In the genomic region with DNA sequence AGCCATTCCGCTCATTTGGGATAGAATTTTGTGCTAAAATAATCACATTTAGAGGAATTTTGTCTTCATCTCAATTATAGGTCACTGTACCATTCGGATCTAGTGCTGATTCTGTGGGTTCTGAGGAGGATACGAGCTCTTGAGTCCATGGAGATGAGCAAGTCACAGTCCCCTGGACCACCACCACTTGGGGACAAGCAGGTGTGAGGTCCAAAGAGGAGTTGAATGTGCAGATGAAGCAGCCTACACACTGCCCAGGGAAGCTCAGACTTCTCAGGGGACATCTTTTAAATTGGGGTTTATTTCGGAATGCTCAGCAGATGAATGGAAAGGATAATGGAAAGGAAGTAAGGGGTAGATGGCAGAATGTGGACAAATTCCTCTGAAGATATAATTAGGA, we compare ENCODE assay signal across 32 mouse cellular contexts.
"Had no signal": no experiment of that assay in that cellular context is flagged by ENCODE, and none has a peak within 500 bp of the region (broad histone marks: within the 10 kb centered on the region; RNA-seq: fewer than 3 reads in every experiment).

No protein-coding gene starts in this region.

- DNase-seq: left cerebral cortex, postnatal 4 days; liver; liver, embryonic 13.5 days; liver, postnatal 0 days; lung, adult 18-20 months; lung, adult 2 months; lung, embryonic 14.5 days; lung, postnatal 10 days; lung, postnatal 14 days; lung, postnatal 36 days; lung, postnatal 4 days; midbrain, embryonic 14.5 days had no signal

- H3K4me3 ChIP-seq: limb, embryonic 10.5 days; limb, embryonic 12.5 days; limb, embryonic 13.5 days; limb, embryonic 15.5 days; liver, embryonic 12.5 days; liver, embryonic 13.5 days; liver, embryonic 15.5 days; lung, embryonic 15.5 days; megakaryocyte, embryonic 14.5 days; midbrain, embryonic 10.5 days; midbrain, embryonic 12.5 days; midbrain, embryonic 13.5 days; midbrain, embryonic 15.5 days; myocyte; neural tube, embryonic 12.5 days had no signal

- H3K27ac ChIP-seq: limb, embryonic 10.5 days; limb, embryonic 12.5 days; limb, embryonic 13.5 days; limb, embryonic 15.5 days; liver, embryonic 12.5 days; liver, embryonic 13.5 days; liver, embryonic 14.5 days; liver, embryonic 15.5 days; lung, embryonic 15.5 days; macrophage; midbrain, embryonic 10.5 days; midbrain, embryonic 12.5 days; midbrain, embryonic 13.5 days; midbrain, embryonic 15.5 days; neural tube, embryonic 12.5 days had no signal

- ATAC-seq: liver, embryonic 12.5 days; liver, postnatal 0 days; lung, postnatal 0 days; midbrain, embryonic 13.5 days; midbrain, embryonic 15.5 days; midbrain, embryonic 16.5 days had no signal

- H3K27me3 ChIP-seq: limb, embryonic 12.5 days; limb, embryonic 13.5 days; limb, embryonic 15.5 days; liver, embryonic 12.5 days; liver, embryonic 13.5 days; liver, embryonic 15.5 days; lung, embryonic 15.5 days; megakaryocyte, embryonic 14.5 days; midbrain, embryonic 12.5 days; midbrain, embryonic 13.5 days; midbrain, embryonic 15.5 days; neural tube, embryonic 12.5 days had no signal

- H3K9me3 ChIP-seq: limb, embryonic 10.5 days; limb, embryonic 13.5 days; limb, embryonic 15.5 days; liver, embryonic 12.5 days; liver, embryonic 13.5 days; liver, embryonic 15.5 days; lung, embryonic 15.5 days; midbrain, embryonic 10.5 days; midbrain, embryonic 12.5 days; midbrain, embryonic 13.5 days; midbrain, embryonic 15.5 days; neural tube, embryonic 12.5 days had no signal

- H3K36me3 ChIP-seq: midbrain, embryonic 15.5 days had no signal

- H3K9ac ChIP-seq: limb, embryonic 12.5 days; limb, embryonic 13.5 days; limb, embryonic 15.5 days; liver, embryonic 12.5 days; liver, embryonic 13.5 days; liver, embryonic 14.5 days; liver, embryonic 15.5 days; liver, postnatal 0 days; lung, embryonic 14.5 days; lung, embryonic 15.5 days; midbrain, embryonic 12.5 days; midbrain, embryonic 13.5 days; midbrain, embryonic 15.5 days; neural tube, embryonic 12.5 days had no signal

- H3K4me1 ChIP-seq: limb, embryonic 13.5 days; limb, embryonic 15.5 days; liver, embryonic 13.5 days; midbrain, embryonic 10.5 days; midbrain, embryonic 12.5 days; midbrain, embryonic 13.5 days; midbrain, embryonic 15.5 days; neural tube, embryonic 12.5 days had no signal

- H3K4me2 ChIP-seq: limb, embryonic 12.5 days; limb, embryonic 13.5 days; limb, embryonic 15.5 days; liver, embryonic 11.5 days; liver, embryonic 12.5 days; liver, embryonic 13.5 days; liver, embryonic 15.5 days; lung, embryonic 14.5 days; lung, embryonic 15.5 days; midbrain, embryonic 11.5 days; midbrain, embryonic 12.5 days; midbrain, embryonic 13.5 days; midbrain, embryonic 15.5 days; neural tube, embryonic 12.5 days had no signal
